Mouse (Mus musculus): ENCODE data around the gene Cs. TPM values are rescaled to one million over a fixed set of nuclear protein-coding genes. Genes with fewer than 3 reads are reported as not detected.
"Not testable (repeated sequence)": the region's sequence is repeated elsewhere in the genome, so short reads cannot be mapped to it uniquely, and the experiment has no call there.

The Cs gene
- polyA plus RNA-seq, 1 experiment = 204 TPM

GRCm38 (mm10) chr10:128327610-128328009, 9.9 kb upstream of the Cs start:
- no peak overlapping the region for H3K27ac ChIP-seq (ENCODE audit: insufficient read depth, low read length)
- H3K4me3 ChIP-seq (ENCODE audit: insufficient read depth, low read length) = no peak overlapping the region
- TF ChIP-seq POLR2A (IDR thresholded peaks at IDR 0.05; ENCODE audit: low read depth, low read length) (no peak), CTCF (IDR thresholded peaks at IDR 0.05; ENCODE audit: borderline replicate concordance, insufficient read depth, low read length) (0 out of 2 replicates have a peak, but pooled peaks have one; percentile 31)
- no peaks in the 10 kb centered on the region for H3K4me1 ChIP-seq (ENCODE audit: control insufficient read depth, insufficient read depth, low read length)

- H3K4me1 ChIP-seq (ENCODE audit: control insufficient read depth, insufficient read depth, low read length); H3K4me3 ChIP-seq (ENCODE audit: insufficient read depth, low read length); H3K27ac ChIP-seq (ENCODE audit: insufficient read depth, low read length): not testable (repeated sequence)
Observed at GRCm38 (mm10) chr10:128332358-128333249, 4.9 kb upstream of the Cs start.

- H3K4me3 ChIP-seq (ENCODE audit: insufficient read depth, low read length) = no peak overlapping the region
- TF ChIP-seq CTCF (IDR thresholded peaks at IDR 0.05; ENCODE audit: borderline replicate concordance, insufficient read depth, low read length) (no peak), POLR2A (IDR thresholded peaks at IDR 0.05; ENCODE audit: low read depth, low read length) (no peak)
- H3K27ac ChIP-seq (ENCODE audit: insufficient read depth, low read length) = no peak overlapping the region
- H3K4me1 ChIP-seq (ENCODE audit: control insufficient read depth, insufficient read depth, low read length) = peaks cover 5% of the 10 kb centered on the region
Observed at GRCm38 (mm10) chr10:128335582-128335981, 2.0 kb upstream of the Cs start.

GRCm38 (mm10) chr10:128336195-128336594, 1.3 kb upstream of the Cs start:
- TF ChIP-seq POLR2A (IDR thresholded peaks at IDR 0.05; ENCODE audit: low read depth, low read length) = no peak
- TF ChIP-seq CTCF (IDR thresholded peaks at IDR 0.05; ENCODE audit: borderline replicate concordance, insufficient read depth, low read length) = no peak
- Histone ChIP-seq H3K27ac (ENCODE audit: insufficient read depth, low read length) (no peak overlapping the region), H3K4me3 (ENCODE audit: insufficient read depth, low read length) (no peak overlapping the region), H3K4me1 (ENCODE audit: control insufficient read depth, insufficient read depth, low read length) (peaks cover 5% of the 10 kb centered on the region)

GRCm38 (mm10) chr10:128336597-128336996, 937 bp upstream of the Cs start:
- Histone ChIP-seq H3K4me1 (ENCODE audit: control insufficient read depth, insufficient read depth, low read length) (peaks cover 5% of the 10 kb centered on the region), H3K4me3 (ENCODE audit: insufficient read depth, low read length) (peak overlapping the region; percentile 54), H3K27ac (ENCODE audit: insufficient read depth, low read length) (peak overlapping the region; percentile 67; the same call in 1 of the 2 replicates)
- TF ChIP-seq CTCF (IDR thresholded peaks at IDR 0.05; ENCODE audit: borderline replicate concordance, insufficient read depth, low read length) (no peak), POLR2A (IDR thresholded peaks at IDR 0.05; ENCODE audit: low read depth, low read length) (no peak; the same call in 1 of the 2 replicates)

GRCm38 (mm10) chr10:128338415-128338814, 881 bp downstream of the Cs start:
- 0 out of 2 replicates have a peak overlapping the region, but pooled peaks have one; percentile 53 for H3K27ac ChIP-seq (ENCODE audit: insufficient read depth, low read length)
- peaks cover 6% of the 10 kb centered on the region for H3K4me1 ChIP-seq (ENCODE audit: control insufficient read depth, insufficient read depth, low read length)
- TF ChIP-seq POLR2A (IDR thresholded peaks at IDR 0.05; ENCODE audit: low read depth, low read length) = no peak
- TF ChIP-seq CTCF (IDR thresholded peaks at IDR 0.05; ENCODE audit: borderline replicate concordance, insufficient read depth, low read length) = no peak
- H3K4me3 ChIP-seq (ENCODE audit: insufficient read depth, low read length) = peak overlapping the region; percentile 92

- no peak for TF ChIP-seq CTCF (IDR thresholded peaks at IDR 0.05; ENCODE audit: borderline replicate concordance, insufficient read depth, low read length)
- TF ChIP-seq POLR2A (IDR thresholded peaks at IDR 0.05; ENCODE audit: low read depth, low read length) = no peak
- H3K4me3 ChIP-seq (ENCODE audit: insufficient read depth, low read length) = peak overlapping the region; percentile 92
- H3K27ac ChIP-seq (ENCODE audit: insufficient read depth, low read length) = no peak overlapping the region
- H3K4me1 ChIP-seq (ENCODE audit: control insufficient read depth, insufficient read depth, low read length) = peaks cover 7% of the 10 kb centered on the region
Observed at GRCm38 (mm10) chr10:128338948-128339347, 1.4 kb downstream of the Cs start.

GRCm38 (mm10) chr10:128340257-128340656, 2.7 kb downstream of the Cs start:
- no peak for TF ChIP-seq POLR2A (IDR thresholded peaks at IDR 0.05; ENCODE audit: low read depth, low read length)
- no peak for TF ChIP-seq CTCF (IDR thresholded peaks at IDR 0.05; ENCODE audit: borderline replicate concordance, insufficient read depth, low read length)
- Histone ChIP-seq H3K4me3 (ENCODE audit: insufficient read depth, low read length) (no peak overlapping the region), H3K4me1 (ENCODE audit: control insufficient read depth, insufficient read depth, low read length) (peaks cover 10% of the 10 kb centered on the region), H3K27ac (ENCODE audit: insufficient read depth, low read length) (no peak overlapping the region)

- TF ChIP-seq POLR2A (IDR thresholded peaks at IDR 0.05; ENCODE audit: low read depth, low read length) (no peak), CTCF (IDR thresholded peaks at IDR 0.05; ENCODE audit: borderline replicate concordance, insufficient read depth, low read length) (no peak)
- peaks cover 17% of the 10 kb centered on the region for H3K4me1 ChIP-seq (ENCODE audit: control insufficient read depth, insufficient read depth, low read length)
- no peak overlapping the region for H3K4me3 ChIP-seq (ENCODE audit: insufficient read depth, low read length)
- peak overlapping the region; percentile 31; the same call in 1 of the 2 replicates for H3K27ac ChIP-seq (ENCODE audit: insufficient read depth, low read length)
Observed at GRCm38 (mm10) chr10:128343436-128343835, 5.9 kb downstream of the Cs start.

GRCm38 (mm10) chr10:128344568-128345275, 7.2 kb downstream of the Cs start:
- TF ChIP-seq POLR2A (IDR thresholded peaks at IDR 0.05; ENCODE audit: low read depth, low read length) (no peak), CTCF (IDR thresholded peaks at IDR 0.05; ENCODE audit: borderline replicate concordance, insufficient read depth, low read length) (no peak)
- H3K4me3 ChIP-seq (ENCODE audit: insufficient read depth, low read length) = no peak overlapping the region
- peak overlapping the region; percentile 74 for H3K27ac ChIP-seq (ENCODE audit: insufficient read depth, low read length)
- H3K4me1 ChIP-seq (ENCODE audit: control insufficient read depth, insufficient read depth, low read length) = peaks cover 13% of the 10 kb centered on the region
